Mouse (Mus musculus): Measurements from ENCODE around the gene Lrpap1.

DNA sequence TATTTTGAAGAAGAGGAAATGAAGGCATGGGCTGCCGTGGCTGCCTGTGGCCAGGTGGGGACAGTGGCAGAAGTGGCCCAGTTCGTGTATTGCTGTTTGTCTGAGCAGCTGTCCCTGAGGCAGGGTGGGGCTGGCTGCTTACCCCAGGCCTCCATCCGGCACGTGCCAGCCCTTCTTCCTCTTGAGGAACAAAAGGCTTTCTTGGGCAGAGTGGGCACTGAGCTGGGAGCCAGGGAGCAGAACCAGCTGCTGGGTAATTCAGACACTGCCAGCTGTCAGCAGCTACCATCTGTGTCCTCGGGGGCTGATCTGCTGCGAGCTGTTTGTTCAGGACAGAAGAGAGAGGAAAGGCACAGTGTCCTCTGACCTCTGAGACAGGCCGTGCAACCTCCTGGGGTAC, 34.6 kb downstream of the Lrpap1 start:
- TF ChIP-seq POLR2A (IDR thresholded peaks at IDR 0.05; ENCODE audit: extremely low read depth, insufficient read depth, low read length) (no peak), CTCF (IDR thresholded peaks at IDR 0.05; ENCODE audit: extremely low read depth, insufficient read depth, low read length) (no peak)
